10 mouse cellular contexts compared by ENCODE assay signal in genomic region chr8:114568531-114569166, GRCm38 (mm10).
DNase-seq lines count a peak whose midpoint lies in the region; ATAC-seq and TF ChIP-seq lines count a peak whose summit lies in the region.
"Had no signal": no experiment of that assay in that cellular context is flagged by ENCODE, and none has a peak within 500 bp of the region (broad histone marks: within the 10 kb centered on the region; RNA-seq: fewer than 3 reads in every experiment).

No protein-coding gene starts in this region.

- H3K36me3 ChIP-seq in kidney, postnatal 0 days (ENCODE audit: insufficient read depth, low read length): no peaks in the 10 kb centered on the region
- no peaks in the 10 kb centered on the region for H3K36me3 ChIP-seq in liver, adult 2 months (ENCODE audit: control insufficient read depth, insufficient read depth, low read length)
- H3K36me3 ChIP-seq: hindbrain, embryonic 10.5 days had no signal

- H3K4me1 ChIP-seq in kidney, postnatal 0 days (replicated peaks; ENCODE audit: insufficient read depth, low read length): peaks cover 5% of the 10 kb centered on the region; the same call in 1 of the 2 replicates
- H3K4me1 ChIP-seq in liver, adult 2 months (ENCODE audit: control insufficient read depth, insufficient read depth, low read length): peaks cover 18% of the 10 kb centered on the region
- H3K4me1 ChIP-seq: megakaryocyte, embryonic 14.5 days had no signal

- 0 out of 2 replicates have a peak, but pooled peaks have one; percentile 17 for ATAC-seq in kidney, postnatal 0 days (replicated peaks; ENCODE audit: low FRiP score, low read depth)
- no peak for ATAC-seq in erythroid progenitor cell, adult 5-6 weeks (replicated peaks; ENCODE audit: low FRiP score, poor library complexity, severe bottlenecking)

- WGBS in kidney, postnatal 0 days: 36% methylated on average over 16 of the region's 16 CpGs
- WGBS in liver, adult 2 months: 22% methylated on average over 16 of the region's 16 CpGs

- no peaks in the 10 kb centered on the region; the same call in 1 of the 2 replicates for H3K79me2 ChIP-seq in liver, adult 2 months (ENCODE audit: control insufficient read depth, insufficient read depth, low read length)

- no peak overlapping the region for H3K9ac ChIP-seq in kidney, postnatal 0 days (ENCODE audit: low read depth, low read length)
- H3K9ac ChIP-seq in liver, adult 2 months (ENCODE audit: low read depth, low read length): peak overlapping the region; percentile 56

- H3K27me3 ChIP-seq in kidney, postnatal 0 days (ENCODE audit: insufficient read depth, low read length): no peaks in the 10 kb centered on the region
- H3K27me3 ChIP-seq in liver, adult 2 months (ENCODE audit: control insufficient read depth, insufficient read depth, low read length): no peaks in the 10 kb centered on the region
- H3K27me3 ChIP-seq: megakaryocyte, embryonic 14.5 days had no signal

- TF ChIP-seq CTCF in kidney, postnatal 0 days (IDR thresholded peaks at IDR 0.05; ENCODE audit: low read depth): no peak
- TF ChIP-seq CTCF in liver, adult 2 months (IDR thresholded peaks at IDR 0.05; ENCODE audit: low read depth, low read length): no peak

- no peak for TF ChIP-seq POLR2A in liver, adult 2 months (IDR thresholded peaks at IDR 0.05; ENCODE audit: extremely low read depth, insufficient read depth, low read length)

- H3K27ac ChIP-seq in kidney, postnatal 0 days: no peak overlapping the region
- peak overlapping the region; percentile 93 for H3K27ac ChIP-seq in liver, adult 2 months (replicated peaks; ENCODE audit: insufficient read depth, low read depth, low read length)
- H3K27ac ChIP-seq: hindbrain, embryonic 10.5 days had no signal

- H3K4me2 ChIP-seq in kidney, postnatal 0 days (ENCODE audit: low read length): no peak overlapping the region

- H3K4me3 ChIP-seq in kidney, postnatal 0 days (replicated peaks; ENCODE audit: low read depth, low read length): no peak overlapping the region
- no peak overlapping the region for H3K4me3 ChIP-seq in liver, adult 2 months (ENCODE audit: insufficient read depth, low read depth, low read length)
- H3K4me3 ChIP-seq: hindbrain, embryonic 10.5 days; megakaryocyte, embryonic 14.5 days had no signal

- peak; percentile 64 for DNase-seq in kidney, adult 18-20 months
- no peak for DNase-seq in kidney, postnatal 0 days (ENCODE audit: low spot score)
- peak; percentile 94 for DNase-seq in liver, adult 2 months (ENCODE audit: extremely low read depth, low read depth, low spot score)
- peak; percentile 13 for DNase-seq in lung, postnatal 14 days
- DNase-seq in adrenal gland, adult 8-10 months: no peak
- no peak for DNase-seq in B cell, adult 2 months
- DNase-seq: cerebellum, postnatal 36 days had no signal

- H3K9me3 ChIP-seq in kidney, postnatal 0 days (replicated peaks; ENCODE audit: low read length): 0 out of 2 replicates have a peak, but pooled peaks cover 3% of the 10 kb centered on the region
- H3K9me3 ChIP-seq: hindbrain, embryonic 10.5 days had no signal

Comparison
In these comparisons a context has a peak if more than half of its experiments do, and no peak if none do; other contexts are left out.
1. DNase-seq: peak in kidney, adult 18-20 months (single experiment), liver, adult 2 months (single experiment) and lung, postnatal 14 days (single experiment); none in kidney, postnatal 0 days (single experiment), adrenal gland, adult 8-10 months (single experiment) and B cell, adult 2 months (0 of 2).